Mouse (Mus musculus) lung, adult 10 weeks (tissue): ENCODE data around the gene Tsc22d3. TPM values are rescaled to one million over a fixed set of nuclear protein-coding genes. Genes with fewer than 3 reads are reported as not detected.

Source experiments
- polyA plus RNA-seq: library from polyadenylated mRNA; stranded (reverse); fragments of 350-450 nt; fragmentation: Illumina TruSeq; extraction: RNeasy Lipid Tissue Mini Kit (QIAGEN cat#74804); gene quantifications from one replicate; pipeline ENCODE4 v1.2.3, GENCODE M21; 2014; ENCODE audit warnings: low read depth, low replicate concordance; ENCODE audit not compliant: insufficient read depth

Tsc22d3 gene
- polyA plus RNA-seq: 224 TPM

DNA sequence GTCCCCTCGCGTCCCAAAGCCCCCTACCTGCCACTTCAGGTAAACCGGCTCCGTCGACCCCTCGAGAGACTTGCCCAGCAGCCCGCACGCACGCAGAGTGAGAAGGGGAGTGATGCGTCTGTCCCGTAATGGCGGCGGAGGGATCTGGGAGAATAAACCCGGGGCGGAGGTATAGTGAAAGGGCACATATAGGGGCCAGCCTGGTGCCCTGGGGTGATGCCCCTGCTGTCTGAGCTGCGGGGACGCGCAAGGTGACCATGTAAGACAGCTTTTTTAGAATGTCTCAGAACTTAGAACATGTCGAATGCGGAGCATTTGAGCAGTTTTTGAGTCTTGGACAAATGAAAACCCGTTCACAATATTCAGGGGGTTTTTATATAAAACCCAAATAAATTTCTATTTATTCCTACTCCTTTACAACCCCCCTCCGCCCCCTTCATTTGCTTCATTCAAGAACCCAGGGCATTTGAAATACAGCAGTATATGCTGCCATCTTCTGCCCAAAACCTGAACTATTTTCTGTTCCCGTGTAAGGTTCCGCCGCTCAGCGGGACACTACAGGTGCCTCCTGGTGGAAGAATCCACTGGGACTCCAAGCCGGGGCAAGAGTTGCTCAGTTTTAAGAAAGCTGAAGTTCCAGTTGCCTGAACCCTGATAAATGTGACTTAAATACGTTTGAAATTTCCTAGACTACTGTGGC, at the start of gene Tsc22d3:
TSS of gene Tsc22d3 (minus strand) at position 250 of the 700 bp plus-strand sequence.

Other genes starting within 250 kb of the Tsc22d3 start
- 24.2 TPM for gene Prps1, start 144.0 kb downstream of the Tsc22d3 start, polyA plus RNA-seq
- gene Mid2, start 63.9 kb upstream of the Tsc22d3 start, polyA plus RNA-seq: 12.2 TPM
- not detected for gene Tex13b, start 212.8 kb upstream of the Tsc22d3 start, polyA plus RNA-seq